Mouse (Mus musculus): ENCODE measurements around the gene Tmcc3. TPM values are rescaled to one million over a fixed set of nuclear protein-coding genes. Genes with fewer than 3 reads are reported as not detected.

The Tmcc3 gene
- total RNA-seq, 2 experiments from 2014 or later, result 0.45 to 1.3 TPM

- no peak for ATAC-seq (replicated peaks; ENCODE audit: low FRiP score, poor library complexity, severe bottlenecking)
These were observed 6.8 kb downstream of the Tmcc3 start for GRCm38 (mm10) chr10:94318574-94318973.

DNA sequence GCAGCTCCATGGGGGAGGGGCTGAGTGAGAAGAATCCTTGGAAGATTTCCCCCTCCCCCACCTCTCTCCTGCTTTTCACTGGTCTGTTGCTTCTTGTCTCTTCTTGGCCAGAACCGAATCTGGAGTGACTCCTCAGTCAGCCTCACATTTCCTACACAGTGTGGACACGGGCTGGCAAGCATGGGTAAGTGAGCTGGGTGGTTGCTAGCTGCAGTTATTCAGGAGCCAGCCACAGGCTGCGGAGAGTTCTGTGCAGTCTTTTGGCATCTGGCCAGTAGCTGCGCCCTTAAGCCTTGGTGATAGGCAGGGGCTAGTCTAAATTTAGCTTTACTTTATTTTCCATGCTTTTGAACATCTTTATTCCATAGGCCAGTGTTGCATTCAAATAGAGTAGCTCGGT is 18.2 kb downstream of the Tmcc3 start:
- ATAC-seq (replicated peaks; ENCODE audit: low FRiP score, poor library complexity, severe bottlenecking), result no peak

GRCm38 (mm10) chr10:94332358-94333137 is 20.8 kb downstream of the Tmcc3 start:
- ATAC-seq (replicated peaks; ENCODE audit: low FRiP score, poor library complexity, severe bottlenecking), result no peak

- no peak for ATAC-seq (replicated peaks; ENCODE audit: low FRiP score, poor library complexity, severe bottlenecking)
These were observed 21.6 kb downstream of the Tmcc3 start for GRCm38 (mm10) chr10:94333328-94333727.

DNA sequence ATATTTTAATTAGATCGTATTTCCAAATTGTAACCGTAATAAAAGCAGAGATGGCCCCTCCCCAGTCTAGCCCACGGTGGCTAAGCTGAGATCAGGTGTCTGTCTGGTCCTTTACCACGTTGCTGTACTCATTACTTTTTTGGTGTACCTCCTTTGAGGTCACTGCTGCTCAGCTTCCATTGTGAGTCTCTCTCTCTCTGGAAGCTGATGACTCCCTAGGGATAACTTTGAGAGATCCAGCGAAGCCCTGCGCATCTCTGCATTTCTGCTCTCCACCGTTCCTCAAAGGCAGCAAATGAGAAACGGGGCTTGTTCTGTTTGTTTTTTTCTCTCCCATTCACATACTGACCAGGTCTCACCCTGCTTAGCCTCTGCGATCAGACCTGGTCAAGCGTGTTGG is 23.3 kb downstream of the Tmcc3 start:
- ATAC-seq (replicated peaks; ENCODE audit: low FRiP score, poor library complexity, severe bottlenecking), result no peak

DNA sequence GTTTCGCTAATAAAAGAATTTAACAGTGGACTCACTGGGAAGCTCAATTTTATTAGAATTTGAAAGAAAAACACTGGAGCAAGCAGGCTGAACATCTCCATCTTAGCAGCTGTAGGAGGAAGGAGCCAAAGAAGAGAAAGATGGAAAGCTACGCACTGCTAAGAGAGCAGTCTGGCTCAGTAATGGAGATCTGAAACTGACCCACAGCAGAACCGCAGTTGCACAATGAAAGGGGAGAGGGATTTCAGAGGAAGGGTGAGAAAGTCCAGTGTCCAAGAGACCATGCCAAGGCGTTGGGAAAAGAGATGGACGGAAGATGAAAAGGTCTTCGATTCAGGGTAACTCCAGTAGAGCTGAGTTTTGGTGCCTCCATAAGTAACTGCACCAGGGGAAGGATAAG is 24.3 kb downstream of the Tmcc3 start:
- no peak for ATAC-seq (replicated peaks; ENCODE audit: low FRiP score, poor library complexity, severe bottlenecking)

DNA sequence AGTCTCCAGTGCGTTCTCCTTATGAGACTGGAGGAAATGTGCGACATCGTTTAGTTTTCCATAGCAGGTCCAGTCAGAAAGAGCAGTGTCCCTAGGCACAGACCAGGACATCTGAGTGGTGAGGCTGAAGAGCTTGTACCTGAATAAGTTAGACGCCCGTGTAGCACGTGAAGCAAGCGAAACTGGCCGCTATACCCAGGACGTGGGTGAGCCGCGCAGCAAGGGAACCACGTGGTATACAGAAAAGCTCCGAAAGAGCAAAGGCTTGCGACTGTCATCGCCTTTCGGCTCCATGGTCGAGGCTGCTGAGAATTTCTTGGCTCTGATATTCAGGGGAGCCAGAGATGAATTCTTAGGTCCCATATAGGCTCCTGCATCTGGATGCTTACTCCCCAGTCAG is 29.8 kb downstream of the Tmcc3 start:
- no peak for ATAC-seq (replicated peaks; ENCODE audit: low FRiP score, poor library complexity, severe bottlenecking)

GRCm38 (mm10) chr10:94342256-94342655 is 30.5 kb downstream of the Tmcc3 start:
- ATAC-seq (replicated peaks; ENCODE audit: low FRiP score, poor library complexity, severe bottlenecking), result no peak

- ATAC-seq (replicated peaks; ENCODE audit: low FRiP score, poor library complexity, severe bottlenecking), result no peak
These were observed 31.8 kb downstream of the Tmcc3 start for GRCm38 (mm10) chr10:94343581-94343980.

GRCm38 (mm10) chr10:94344631-94345417 is 33.1 kb downstream of the Tmcc3 start:
- no peak for ATAC-seq (replicated peaks; ENCODE audit: low FRiP score, poor library complexity, severe bottlenecking)

DNA sequence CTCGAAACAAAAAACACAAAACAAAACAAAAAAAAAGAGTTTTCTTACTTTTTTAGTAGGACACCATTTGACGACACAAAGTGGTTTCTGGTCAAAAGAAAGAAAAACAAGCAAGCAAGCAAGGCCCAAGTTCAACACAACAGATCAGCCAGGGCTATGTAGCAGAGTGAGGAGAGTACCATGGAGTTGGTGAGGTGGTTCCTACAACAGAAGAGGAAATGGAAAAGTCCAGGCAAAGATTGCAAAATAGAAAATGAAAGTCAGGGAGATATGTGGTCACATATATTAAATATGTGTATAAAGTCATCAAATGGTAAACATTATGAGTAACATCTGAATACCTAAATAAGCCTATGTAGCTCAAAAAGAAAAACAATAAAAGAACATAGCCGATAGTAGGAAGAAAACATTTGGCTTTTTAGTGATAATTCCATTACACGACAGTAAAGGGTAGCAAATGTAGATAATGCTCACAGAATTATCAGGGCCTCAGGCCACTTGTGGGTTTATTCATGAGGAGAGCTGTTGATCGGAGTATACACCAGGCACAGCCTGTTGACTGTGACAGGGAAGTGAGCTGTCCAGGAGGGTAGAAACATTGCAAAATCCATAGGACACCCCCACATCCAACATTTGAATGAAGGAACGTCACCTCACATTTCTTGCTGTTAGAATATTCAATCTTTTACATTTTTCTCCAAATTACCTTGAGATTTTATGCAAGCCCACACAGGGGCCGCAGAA is 33.9 kb downstream of the Tmcc3 start:
- ATAC-seq (replicated peaks; ENCODE audit: low FRiP score, poor library complexity, severe bottlenecking), result no peak

DNA sequence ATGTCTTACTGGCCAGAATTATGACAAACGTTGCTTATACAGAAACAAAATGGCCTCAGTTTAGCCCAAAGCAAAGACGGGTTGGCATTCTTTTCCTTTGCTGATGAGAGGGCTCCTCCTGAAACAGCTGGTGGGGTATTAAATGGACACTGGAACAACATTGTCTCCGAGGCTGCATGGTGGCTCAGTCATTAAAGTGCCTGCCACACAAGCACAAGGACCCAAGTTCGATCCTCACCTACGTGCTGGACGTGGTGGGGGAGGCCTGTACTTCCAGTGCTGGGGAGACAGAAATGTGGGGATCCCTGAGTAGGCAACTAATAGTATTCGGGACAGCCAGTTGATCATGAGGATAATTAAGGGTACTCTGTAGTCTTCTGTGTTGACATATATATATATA is 34.8 kb downstream of the Tmcc3 start:
- no peak for ATAC-seq (replicated peaks; ENCODE audit: low FRiP score, poor library complexity, severe bottlenecking)

GRCm38 (mm10) chr10:94347296-94347695 is 35.5 kb downstream of the Tmcc3 start:
- ATAC-seq (replicated peaks; ENCODE audit: low FRiP score, poor library complexity, severe bottlenecking), result no peak

DNA sequence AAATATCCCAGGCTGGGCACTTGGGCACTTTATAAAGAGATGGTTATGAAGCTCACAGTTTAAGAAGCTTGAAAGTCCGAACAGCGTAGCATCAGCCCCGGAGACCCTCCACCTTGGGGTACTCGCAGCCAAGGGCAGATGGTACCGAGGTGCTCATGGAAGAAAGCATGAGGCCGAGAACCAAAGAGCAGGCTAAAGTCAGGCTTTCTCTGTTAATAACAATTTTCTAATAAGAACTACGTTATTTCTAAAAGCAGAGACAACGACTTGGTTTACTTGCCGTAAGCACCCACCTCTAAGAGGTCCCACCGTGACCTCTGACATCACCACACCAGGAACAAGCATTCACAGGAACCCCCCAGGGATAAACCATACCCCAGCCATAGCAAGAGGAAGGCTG is 36.2 kb downstream of the Tmcc3 start:
- ATAC-seq (replicated peaks; ENCODE audit: low FRiP score, poor library complexity, severe bottlenecking), result no peak

DNA sequence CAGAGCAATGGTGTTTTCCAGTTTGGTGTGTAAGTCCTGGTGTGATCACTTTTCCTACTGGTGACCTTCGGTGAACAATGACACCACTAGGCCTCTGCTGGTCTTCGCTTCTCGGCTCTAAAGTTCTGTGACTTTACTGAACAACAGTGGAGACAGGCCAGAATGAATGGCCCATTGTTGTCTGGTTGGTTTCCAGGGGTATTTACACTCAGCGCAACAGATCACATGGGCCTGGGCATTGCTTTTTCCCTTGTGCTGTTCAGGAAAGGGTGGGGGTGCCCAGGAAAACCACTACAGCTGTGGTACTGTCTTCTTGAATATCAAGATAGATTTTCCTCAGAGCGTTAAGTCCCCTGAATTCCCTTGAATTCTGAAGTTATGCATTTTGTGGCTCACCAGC is 38.5 kb downstream of the Tmcc3 start:
- ATAC-seq (replicated peaks; ENCODE audit: low FRiP score, poor library complexity, severe bottlenecking), result no peak

- no peak for ATAC-seq (replicated peaks; ENCODE audit: low FRiP score, poor library complexity, severe bottlenecking)
These were observed 39.3 kb downstream of the Tmcc3 start for GRCm38 (mm10) chr10:94350896-94351661.

DNA sequence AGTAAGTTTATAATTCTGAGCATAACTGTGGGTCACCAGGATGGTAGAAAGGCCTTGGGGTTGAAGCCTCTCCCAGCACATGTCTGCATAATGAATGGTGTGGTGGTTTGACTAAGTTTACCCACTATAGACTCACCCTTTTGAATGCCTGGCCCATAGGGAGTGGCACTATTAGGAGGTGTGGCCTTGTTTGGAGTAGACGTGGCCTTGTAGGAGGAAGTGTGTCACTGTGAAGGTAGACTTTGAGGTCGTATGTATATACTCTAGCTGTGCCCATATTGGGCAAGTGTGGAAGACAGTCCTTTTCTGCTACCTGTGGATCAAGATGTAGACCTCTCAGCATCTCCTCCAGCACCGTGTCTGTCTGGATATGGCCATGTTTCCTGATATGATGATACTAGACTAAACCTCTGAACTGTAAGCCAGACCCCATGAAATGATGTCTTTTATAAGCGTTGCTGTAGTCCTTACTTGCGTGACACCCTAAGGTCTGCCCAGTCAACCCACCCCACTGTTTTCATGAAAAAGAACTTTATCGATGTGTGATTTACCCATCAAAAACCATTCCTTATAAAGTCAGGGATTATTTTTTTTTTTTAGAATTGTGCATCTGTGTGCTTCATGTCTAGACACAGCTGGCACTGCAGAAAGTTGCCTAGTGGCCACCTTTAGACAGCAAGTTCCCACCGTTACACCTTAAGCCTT is 40.6 kb downstream of the Tmcc3 start:
- no peak for ATAC-seq (replicated peaks; ENCODE audit: low FRiP score, poor library complexity, severe bottlenecking)

DNA sequence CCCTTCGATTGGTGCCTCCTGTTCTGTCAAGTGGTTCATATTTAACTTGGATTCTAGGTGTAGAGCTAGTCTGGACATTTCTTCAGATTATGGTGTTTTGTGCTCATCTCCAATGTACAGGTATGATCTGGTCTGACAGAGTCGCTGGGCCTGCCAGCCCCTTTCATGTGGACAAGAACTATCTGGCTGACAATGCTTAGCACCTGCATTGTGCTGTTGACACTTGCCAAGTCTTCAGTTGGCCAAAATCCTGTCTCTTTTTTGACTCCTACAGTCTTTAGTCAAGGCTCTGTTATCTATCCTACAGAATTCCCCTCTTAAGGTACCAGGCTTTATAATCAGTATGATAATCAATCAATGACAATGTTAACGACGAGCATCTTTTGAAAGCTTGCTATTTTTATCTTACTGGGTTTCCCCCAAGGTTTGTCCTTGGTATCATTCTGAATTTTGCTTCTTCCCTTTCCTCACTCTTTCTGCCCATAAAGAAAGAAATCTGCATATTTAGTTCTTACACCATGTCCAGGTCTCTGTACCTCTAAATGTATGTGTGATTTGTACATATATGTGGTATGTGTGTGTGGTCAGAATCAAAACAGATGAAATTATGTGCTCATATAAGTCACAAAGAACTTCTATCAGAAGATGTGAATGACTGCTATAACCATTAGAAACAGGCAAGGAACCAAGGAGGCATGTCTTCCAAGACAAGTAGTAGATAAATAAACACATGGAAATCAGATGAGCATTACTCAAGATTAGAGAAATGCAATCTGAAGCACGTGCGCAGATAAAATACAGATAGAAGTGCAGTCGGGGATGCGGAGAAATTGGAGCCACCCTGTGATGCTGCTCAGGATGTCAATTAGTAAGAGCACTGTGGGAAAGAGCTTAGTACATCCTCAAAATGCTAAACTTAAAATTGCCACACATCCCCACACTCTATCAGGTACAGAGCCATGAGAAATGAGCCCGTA is 41.4 kb downstream of the Tmcc3 start:
- no peak for ATAC-seq (replicated peaks; ENCODE audit: low FRiP score, poor library complexity, severe bottlenecking)
